Mouse (Mus musculus) Patski (cell line): ENCODE data around the gene Otub1. TPM values are rescaled to one million over a fixed set of nuclear protein-coding genes. Genes with fewer than 3 reads are reported as not detected.

Experiments used
- ATAC-seq: fragments of 100-300 bp; one replicate; pipeline ENCODE4 v1.8.0; 2021
- CTCF ChIA-PET: fragments of 350-600 bp; sonication (Branson Sonifier 250); formaldehyde crosslinking; loops from one replicate; lab custom pipeline; 2022; ENCODE audit warnings: inconsistent platforms; lab: Charles Lee
- POLR2A ChIA-PET: fragments of 350-600 bp; sonication (Branson Sonifier 250); formaldehyde crosslinking; loops from one replicate; lab custom pipeline; 2022; ENCODE audit warnings: antibody characterized with exemption, inconsistent platforms; lab: Charles Lee
- DNase-seq: peaks from one replicate; pipeline ENCODE4 v3.0.0-alpha.2; 2011; ENCODE audit warnings: low read depth, low spot score
- H3K27me3 ChIP-seq: fragments of 371-371 bp; one replicate; pipeline ENCODE4 v1.5.1; 2021
- CTCF ChIP-seq: fragments of 100-300 bp; IDR thresholded peaks from one replicate; pipeline ENCODE4 v1.5.1; 2021
- in situ Hi-C: fragments of 300-500 bp; cut with MboI; formaldehyde crosslinking; loops from 3 replicates; pipeline ENCODE4 v1.11.1; 2018; ENCODE audit warnings: low pct_unique_long_range_greater_than_20kb, mixed read lengths
- polyA plus RNA-seq: library from polyadenylated mRNA; unstranded; gene quantifications from one replicate; pipeline ENCODE4 v1.2.3, GENCODE M21; 2021

Gene Otub1
- polyA plus RNA-seq, 1 experiment from 2014 or later = 166 TPM

- DNase-seq (no peak), ATAC-seq (no peak)
- in situ Hi-C loops = no loop called here
- no peaks in the 10 kb centered on the region for H3K27me3 ChIP-seq
- ChIA-PET POLR2A (interaction anchor here (1.0 to 1.7 kb wide), 4 partner anchors 9 to 23 kb away, joined by 3 to 5 read pairs (median 4); partner anchors contain the start of gene Otub1), CTCF (interaction anchor here (1.8 to 5.4 kb wide), 2 partner anchors 10 to 48 kb away, joined by 4 to 51 read pairs; no protein-coding TSS in a partner anchor)
- TF ChIP-seq CTCF = no peak
Measured at GRCm38 (mm10) chr19:7182273-7182949, 23.7 kb downstream of the Otub1 start.

GRCm38 (mm10) chr19:7181496-7181895 lies 24.6 kb downstream of the Otub1 start:
- no peak for ATAC-seq
- no peaks in the 10 kb centered on the region for H3K27me3 ChIP-seq
- no peak for DNase-seq
- TF ChIP-seq CTCF = no peak
- in situ Hi-C loops = no loop called here
- ChIA-PET POLR2A (interaction anchor here (0.7 to 1.7 kb wide), 6 partner anchors 9 to 202 kb away, joined by 3 to 6 read pairs (median 4); partner anchors contain the start of gene Otub1), CTCF (interaction anchor here (1.8 to 5.4 kb wide), 2 partner anchors 11 to 47 kb away, joined by 4 to 51 read pairs; no protein-coding TSS in a partner anchor)

GRCm38 (mm10) chr19:7180756-7181405 lies 25.2 kb downstream of the Otub1 start:
- TF ChIP-seq CTCF = no peak
- DNase-seq (no peak), ATAC-seq (no peak)
- H3K27me3 ChIP-seq = no peaks in the 10 kb centered on the region
- in situ Hi-C loops = no loop called here
- ChIA-PET CTCF (interaction anchor here (0.9 to 5.4 kb wide), 4 partner anchors 12 to 116 kb away, joined by 3 to 51 read pairs (median 4); no protein-coding TSS in a partner anchor), POLR2A (interaction anchor here (0.7 to 1.7 kb wide), 7 partner anchors 9 to 202 kb away, joined by 3 to 6 read pairs (median 3); partner anchors contain the start of gene Otub1)

GRCm38 (mm10) chr19:7178841-7179452 lies 27.2 kb downstream of the Otub1 start:
- in situ Hi-C loops = no loop called here
- DNase-seq (no peak), ATAC-seq (peak; percentile 76)
- TF ChIP-seq CTCF = no peak
- POLR2A ChIA-PET = interaction anchor here (0.7 to 1.7 kb wide), 3 partner anchors 14 to 204 kb away, joined by 3 to 5 read pairs (median 5); no protein-coding TSS in a partner anchor
- no peaks in the 10 kb centered on the region for H3K27me3 ChIP-seq
- CTCF ChIA-PET = interaction anchor here (1.4 to 5.4 kb wide), 3 partner anchors 11 to 26 kb away, joined by 3 to 51 read pairs (median 4); no protein-coding TSS in a partner anchor

- POLR2A ChIA-PET = interaction anchor here (0.7 to 1.7 kb wide), 3 partner anchors 13 to 203 kb away, joined by 3 to 5 read pairs (median 3); no protein-coding TSS in a partner anchor
- no peak for TF ChIP-seq CTCF
- no peaks in the 10 kb centered on the region for H3K27me3 ChIP-seq
- DNase-seq = no peak
- ATAC-seq = peak; percentile 3
- in situ Hi-C loops = no loop called here
- CTCF ChIA-PET = interaction anchor here (1.4 to 5.4 kb wide), 3 partner anchors 10 to 27 kb away, joined by 3 to 51 read pairs (median 4); no protein-coding TSS in a partner anchor
Measured at GRCm38 (mm10) chr19:7177804-7178511, 28.2 kb downstream of the Otub1 start.

- no peaks in the 10 kb centered on the region for H3K27me3 ChIP-seq
- in situ Hi-C loops = no loop called here
- no peak for ATAC-seq
- ChIA-PET POLR2A (interaction anchor here (0.9 to 1.0 kb wide), 3 partner anchors 8 to 40 kb away, joined by 3 read pairs; no protein-coding TSS in a partner anchor), CTCF (interaction anchor here (0.7 to 1.5 kb wide), 3 partner anchors 9 to 107 kb away, joined by 3 read pairs; no protein-coding TSS in a partner anchor)
- no peak for DNase-seq
- no peak for TF ChIP-seq CTCF
Measured at GRCm38 (mm10) chr19:7176041-7176696, 29.9 kb downstream of the Otub1 start.

GRCm38 (mm10) chr19:7172051-7172866 lies 33.9 kb downstream of the Otub1 start:
- ChIA-PET POLR2A (interaction anchor here (0.6 to 1.4 kb wide), 6 partner anchors 8 to 160 kb away, joined by 3 to 5 read pairs (median 4); partner anchors contain the start of gene Flrt1), CTCF (interaction anchor here (1.2 kb wide), 1 partner anchor 13 kb away, joined by 3 read pairs; no protein-coding TSS in a partner anchor)
- H3K27me3 ChIP-seq = no peaks in the 10 kb centered on the region
- no peak for ATAC-seq
- TF ChIP-seq CTCF = no peak
- no peak for DNase-seq
- in situ Hi-C loops = no loop called here

GRCm38 (mm10) chr19:7171447-7171846 lies 34.7 kb downstream of the Otub1 start:
- ATAC-seq (peak; percentile 36), DNase-seq (no peak)
- ChIA-PET POLR2A (interaction anchor here (0.6 to 1.2 kb wide), 5 partner anchors 8 to 161 kb away, joined by 3 to 5 read pairs (median 3); partner anchors contain the start of genes Flrt1 and Otub1), CTCF (no interaction called here)
- in situ Hi-C loops = no loop called here
- H3K27me3 ChIP-seq = no peaks in the 10 kb centered on the region
- TF ChIP-seq CTCF = no peak
